ENCODE assay signal across 20 mouse cellular contexts in the genomic region with DNA sequence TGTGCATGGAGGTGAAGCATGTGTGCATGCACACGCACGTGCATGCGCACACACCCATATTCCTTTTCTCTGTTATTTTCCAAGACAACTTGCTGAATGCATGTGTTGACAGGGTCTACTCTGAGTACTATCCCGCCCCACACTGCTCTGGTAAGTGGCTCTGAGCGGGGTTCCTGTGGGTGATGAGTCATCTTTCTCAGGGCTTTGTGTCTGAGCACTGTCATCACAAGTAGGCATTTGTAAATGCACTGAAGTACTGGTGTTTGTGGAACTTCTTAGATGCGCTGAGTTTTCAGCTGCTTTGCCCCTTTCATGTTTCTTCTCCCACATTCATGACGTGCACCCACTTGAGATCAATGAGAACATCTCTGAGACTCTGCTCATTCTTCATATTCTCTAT. TPM values are rescaled to one million over a fixed set of nuclear protein-coding genes. Genes with fewer than 3 reads are reported as not detected.
DNase-seq lines count a peak whose midpoint lies in the region; ATAC-seq and TF ChIP-seq lines count a peak whose summit lies in the region.
"Had no signal": no experiment of that assay in that cellular context is flagged by ENCODE, and none has a peak within 500 bp of the region (broad histone marks: within the 10 kb centered on the region; RNA-seq: fewer than 3 reads in every experiment).

No protein-coding gene starts in this region.

- in situ Hi-C loops in Patski (cut with MboI; ENCODE audit: low pct_unique_long_range_greater_than_20kb), result loop anchor here (25.0 kb wide), 1 partner anchor 583 kb away; a partner anchor contains a TSS

- POLR2A ChIA-PET in Patski (lab: Charles Lee), result no interaction called here

- TF ChIP-seq CTCF in Patski (IDR thresholded peaks at IDR 0.05), result no peak

- DNase-seq in adrenal gland, postnatal 10 days, result peak; percentile 6
- no peak for DNase-seq in adrenal gland, postnatal 4 days (ENCODE audit: low spot score in 2 of 2)
- DNase-seq in 3134 (ENCODE audit: extremely low read depth, insufficient read length, low spot score) (peak; percentile 31), Patski (ENCODE audit: low read depth, low spot score) (peak; percentile 6)
- peak; percentile 18 to 29 for DNase-seq in natural killer cell, adult 2 months (ENCODE audit: low spot score in 2 of 2)
- DNase-seq in gastrocnemius, adult 8-10 months (ENCODE audit: low spot score in 2 of 2), result no peak
- DNase-seq in kidney, adult 9 months, result no peak
- DNase-seq: cerebellum, adult 11 months; cerebellum, postnatal 36 days; kidney, adult 8-10 months; kidney, postnatal 36 days; layer of hippocampus, adult 9-11 months; lung, embryonic 14.5 days; midbrain, embryonic 14.5 days had no signal

- CTCF ChIA-PET in Patski (lab: Charles Lee), result no interaction called here

- ATAC-seq in Patski, result peak; percentile 69
- ATAC-seq: forebrain, embryonic 14.5 days had no signal

- no peaks in the 10 kb centered on the region for H3K27me3 ChIP-seq in Patski
- H3K27me3 ChIP-seq: heart, embryonic 15.5 days had no signal

RNA-seq across cellular contexts. Expression of a gene that starts 49.2 kb away (rescaled TPM):
- total RNA-seq in adrenal gland, postnatal 10 days (2021), result under 1 TPM in 1 of 2 experiments, not detected in 1; 0.36 TPM
- not detected for total RNA-seq in adrenal gland, postnatal 4 days (2021)
- polyA plus RNA-seq in Patski (2021), result not detected
- total RNA-seq in gastrocnemius, adult 8-10 months (2022), result not detected
- total RNA-seq: hematopoietic stem cell, adult 5-6 weeks; liver, adult 2 months had no signal
- polyA plus RNA-seq: forebrain, embryonic 14.5 days; heart, embryonic 15.5 days; liver, adult 2 months; lung, embryonic 14.5 days; macrophage; stomach, embryonic 14.5 days had no signal

Comparison
In these comparisons a context has a peak if more than half of its experiments do, and no peak if none do; other contexts are left out.
1. DNase-seq: peak in adrenal gland, postnatal 10 days (single experiment), 3134 (single experiment), Patski (single experiment) and natural killer cell, adult 2 months (2 of 2); none in adrenal gland, postnatal 4 days (0 of 2), gastrocnemius, adult 8-10 months (0 of 2) and kidney, adult 9 months (single experiment).